37 mouse cellular contexts compared by ENCODE assay signal in genomic region chr19:11262932-11263331, GRCm38 (mm10). TPM values are rescaled to one million over a fixed set of nuclear protein-coding genes. Genes with fewer than 3 reads are reported as not detected.
"Had no signal": no experiment of that assay in that cellular context is flagged by ENCODE, and none has a peak within 500 bp of the region (broad histone marks: within the 10 kb centered on the region; RNA-seq: fewer than 3 reads in every experiment).

No protein-coding gene starts in this region.

RNA-seq across cellular contexts. Expression of gene Ms4a1, which starts 3.1 kb away (rescaled TPM):
- total RNA-seq: gastrocnemius, adult 8-10 months; gastrocnemius, postnatal 36 days; hematopoietic stem cell, adult 5-6 weeks; hindbrain, postnatal 0 days; layer of hippocampus, adult 18-20 months; layer of hippocampus, postnatal 14 days; layer of hippocampus, postnatal 36 days; left cerebral cortex, adult 18-20 months; left cerebral cortex, adult 8-10 months; left cerebral cortex, postnatal 25 days had no signal
- polyA plus RNA-seq: heart, embryonic 11.5 days; heart, embryonic 13.5 days; heart, embryonic 15.5 days; hindbrain, embryonic 11.5 days; hindbrain, embryonic 13.5 days; hindbrain, embryonic 15.5 days; hindbrain, postnatal 0 days; intestine, embryonic 14.5 days; intestine, embryonic 16.5 days; kidney, embryonic 15.5 days; limb, embryonic 13.5 days; limb, embryonic 15.5 days; liver, embryonic 11.5 days; liver, embryonic 13.5 days had no signal

RNA-seq across cellular contexts. Expression of gene Ms4a5, which starts 20.7 kb away (rescaled TPM):
- total RNA-seq: gastrocnemius, adult 18-20 months; gastrocnemius, adult 8-10 months; gastrocnemius, postnatal 14 days; gastrocnemius, postnatal 36 days; heart, adult 2 months; heart, postnatal 14 days; heart, postnatal 36 days; hematopoietic stem cell, adult 5-6 weeks; hindbrain, postnatal 0 days; layer of hippocampus, adult 18-20 months; layer of hippocampus, adult 8-10 months; layer of hippocampus, postnatal 14 days; layer of hippocampus, postnatal 36 days; left cerebral cortex, adult 18-20 months; left cerebral cortex, adult 8-10 months; left cerebral cortex, postnatal 10 days; left cerebral cortex, postnatal 25 days; left cerebral cortex, postnatal 4 days had no signal
- polyA plus RNA-seq: heart, adult 2 months; heart, embryonic 11.5 days; heart, embryonic 13.5 days; heart, embryonic 15.5 days; heart, postnatal 0 days; hindbrain, embryonic 11.5 days; hindbrain, embryonic 13.5 days; hindbrain, embryonic 15.5 days; hindbrain, postnatal 0 days; intestine, embryonic 14.5 days; intestine, embryonic 16.5 days; kidney, adult 2 months; kidney, embryonic 15.5 days; kidney, postnatal 0 days; large intestine, adult 2 months; limb, embryonic 11.5 days; limb, embryonic 13.5 days; limb, embryonic 15.5 days; liver, embryonic 11.5 days; liver, embryonic 13.5 days had no signal

RNA-seq across cellular contexts. Expression of gene Ms4a12, which starts 30.7 kb away (rescaled TPM):
- total RNA-seq: gastrocnemius, adult 18-20 months; gastrocnemius, adult 8-10 months; gastrocnemius, postnatal 14 days; gastrocnemius, postnatal 36 days; heart, adult 2 months; heart, postnatal 14 days; heart, postnatal 36 days; hematopoietic stem cell, adult 5-6 weeks; hindbrain, postnatal 0 days; layer of hippocampus, adult 18-20 months; layer of hippocampus, adult 8-10 months; layer of hippocampus, postnatal 14 days; layer of hippocampus, postnatal 36 days; left cerebral cortex, adult 18-20 months; left cerebral cortex, adult 8-10 months; left cerebral cortex, postnatal 10 days; left cerebral cortex, postnatal 25 days; left cerebral cortex, postnatal 4 days had no signal
- polyA plus RNA-seq: gonadal fat pad, adult 2 months; heart, adult 2 months; heart, embryonic 11.5 days; heart, embryonic 13.5 days; heart, embryonic 15.5 days; heart, postnatal 0 days; hindbrain, embryonic 11.5 days; hindbrain, embryonic 13.5 days; hindbrain, embryonic 15.5 days; hindbrain, postnatal 0 days; kidney, adult 2 months; kidney, embryonic 15.5 days; kidney, postnatal 0 days; limb, embryonic 11.5 days; limb, embryonic 13.5 days; limb, embryonic 15.5 days; liver, embryonic 11.5 days; liver, embryonic 13.5 days had no signal

RNA-seq across cellular contexts. Expression of gene Ms4a14, which starts 51.3 kb away (rescaled TPM):
- total RNA-seq: gastrocnemius, adult 8-10 months; heart, adult 2 months; hematopoietic stem cell, adult 5-6 weeks; hindbrain, postnatal 0 days; layer of hippocampus, adult 18-20 months; layer of hippocampus, postnatal 14 days; layer of hippocampus, postnatal 36 days; left cerebral cortex, adult 18-20 months; left cerebral cortex, postnatal 10 days; left cerebral cortex, postnatal 25 days had no signal
- polyA plus RNA-seq: heart, embryonic 11.5 days; heart, embryonic 13.5 days; hindbrain, embryonic 15.5 days; hindbrain, postnatal 0 days; limb, embryonic 13.5 days; liver, embryonic 11.5 days had no signal
